Mouse (Mus musculus) testis, adult 2 months (tissue): ENCODE results near the gene Ext2.

ENCODE experiments used
- CTCF ChIP-seq: fragments of 200-500 bp; IDR thresholded peaks from 2 replicates; pipeline ENCODE4 v1.5.1; 2012; ENCODE audit warnings: low read depth, mild to moderate bottlenecking, inconsistent platforms, low read length, moderate library complexity; ENCODE audit not compliant: control insufficient read depth, insufficient read depth, insufficient replicate concordance
- POLR2A ChIP-seq: fragments of 200-500 bp; IDR thresholded peaks from 2 replicates; pipeline ENCODE4 v1.6.1; 2012; ENCODE audit warnings: low read depth, mild to moderate bottlenecking, inconsistent platforms, low read length, moderate library complexity; ENCODE audit not compliant: control insufficient read depth

DNA sequence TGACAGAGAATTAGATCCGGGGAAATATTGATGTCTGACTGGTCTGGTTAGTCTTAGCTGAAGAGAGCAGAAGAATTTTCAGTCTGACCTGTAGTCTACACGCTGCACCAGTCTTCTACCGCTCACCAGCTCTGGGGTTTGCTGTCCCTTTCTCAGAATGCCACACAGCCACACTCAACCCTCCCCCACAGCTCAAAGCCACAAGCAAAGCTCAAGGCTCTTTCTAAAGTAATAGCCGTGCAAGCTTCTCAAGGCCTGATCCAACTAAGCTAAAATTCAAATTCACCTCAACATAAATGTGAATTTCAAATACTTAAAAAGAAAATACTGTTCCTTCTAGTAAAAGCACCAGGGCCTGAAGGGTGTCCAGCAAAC, 45.3 kb downstream of the Ext2 start:
- TF ChIP-seq CTCF = no peak
- TF ChIP-seq POLR2A = no peak
